ENCODE assay signal across 23 mouse cellular contexts in genomic region chr10:21165411-21165810, GRCm38 (mm10).
"Had no signal": no experiment of that assay in that cellular context is flagged by ENCODE, and none has a peak within 500 bp of the region (broad histone marks: within the 10 kb centered on the region; RNA-seq: fewer than 3 reads in every experiment).

No protein-coding gene starts in this region.

- DNase-seq: liver, embryonic 13.5 days; liver, postnatal 0 days; lung, adult 2 months; lung, postnatal 14 days; lung, postnatal 36 days; midbrain, embryonic 14.5 days; right cerebral cortex, adult 18-20 months; right cerebral cortex, postnatal 25 days; right cerebral cortex, postnatal 4 days; spleen, adult 18-20 months; thymus, adult 18-20 months; thymus, postnatal 14 days; thymus, postnatal 36 days had no signal

- H3K27ac ChIP-seq: liver, embryonic 13.5 days; liver, embryonic 15.5 days; lung, embryonic 15.5 days; macrophage; midbrain, embryonic 10.5 days; midbrain, embryonic 12.5 days; neural tube, embryonic 12.5 days had no signal

- H3K9me3 ChIP-seq: liver, embryonic 13.5 days; liver, embryonic 15.5 days; lung, embryonic 15.5 days; midbrain, embryonic 10.5 days; neural tube, embryonic 12.5 days had no signal

- H3K4me3 ChIP-seq: liver, embryonic 13.5 days; liver, embryonic 15.5 days; lung, embryonic 15.5 days; megakaryocyte, embryonic 14.5 days; midbrain, embryonic 10.5 days; midbrain, embryonic 12.5 days; myocyte; neural tube, embryonic 12.5 days had no signal

- ATAC-seq: liver, postnatal 0 days; lung, postnatal 0 days; midbrain, embryonic 16.5 days had no signal

- H3K4me2 ChIP-seq: liver, embryonic 13.5 days; liver, embryonic 15.5 days; lung, embryonic 15.5 days; midbrain, embryonic 12.5 days; neural tube, embryonic 12.5 days had no signal

- H3K9ac ChIP-seq: liver, embryonic 13.5 days; liver, embryonic 15.5 days; liver, postnatal 0 days; lung, embryonic 15.5 days; midbrain, embryonic 12.5 days; neural tube, embryonic 12.5 days had no signal

- H3K36me3 ChIP-seq: liver, embryonic 13.5 days; liver, embryonic 15.5 days; lung, embryonic 15.5 days; midbrain, embryonic 10.5 days; midbrain, embryonic 12.5 days; neural tube, embryonic 12.5 days had no signal
